Mouse (Mus musculus): ENCODE data around the gene Akap9.
"Not testable (repeated sequence)": the region's sequence is repeated elsewhere in the genome, so short reads cannot be mapped to it uniquely, and the experiment has no call there.

Gene Akap9

DNA sequence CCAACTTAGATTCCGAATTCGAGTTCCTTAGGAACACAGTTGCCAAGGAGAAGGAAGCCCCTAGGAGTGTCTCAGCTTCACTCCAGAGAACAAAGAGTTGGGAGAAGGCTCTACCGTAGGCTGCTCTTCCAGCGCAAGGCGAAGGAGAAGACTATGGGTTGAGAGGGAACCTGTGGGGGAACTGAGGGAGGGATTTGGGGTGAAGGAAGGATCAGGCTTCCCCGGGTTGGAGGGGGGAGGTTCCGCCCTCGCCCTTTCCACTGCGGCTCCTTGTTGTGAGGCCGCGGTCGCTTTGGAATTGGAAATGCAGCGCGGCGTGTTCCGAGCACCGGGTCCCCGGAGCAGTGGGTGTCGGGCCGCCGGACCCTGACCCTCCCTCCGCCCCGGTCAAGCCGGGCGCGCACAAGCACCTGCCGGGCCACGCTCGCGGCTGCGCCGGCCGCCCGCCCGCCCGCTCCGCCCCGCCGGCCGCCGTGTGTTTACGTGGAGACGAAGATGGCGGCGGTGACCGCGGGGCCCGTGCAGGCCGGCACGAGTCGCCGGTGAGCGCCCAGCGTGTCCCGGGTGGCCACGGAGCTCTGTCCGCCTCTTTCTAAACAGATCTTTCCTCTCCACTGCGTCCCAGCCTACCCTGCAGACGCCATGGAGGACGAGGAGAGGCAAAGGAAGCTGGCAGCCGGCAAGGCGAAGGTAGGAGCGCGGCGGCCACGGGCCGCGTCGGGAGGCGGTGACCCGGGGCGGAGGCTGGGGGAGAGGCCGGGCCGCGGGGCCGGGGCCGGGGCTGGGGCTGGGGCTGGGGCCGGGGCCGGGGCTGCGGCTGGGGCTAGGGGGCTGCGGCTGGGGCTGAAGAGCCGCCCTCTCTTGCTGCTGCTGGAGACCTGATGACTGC is at the start of gene Akap9:
Gene Akap9, plus strand, starts transcription at position 254 of the 889 bp plus-strand sequence.
- DNase-seq: peak; percentile 84

DNA sequence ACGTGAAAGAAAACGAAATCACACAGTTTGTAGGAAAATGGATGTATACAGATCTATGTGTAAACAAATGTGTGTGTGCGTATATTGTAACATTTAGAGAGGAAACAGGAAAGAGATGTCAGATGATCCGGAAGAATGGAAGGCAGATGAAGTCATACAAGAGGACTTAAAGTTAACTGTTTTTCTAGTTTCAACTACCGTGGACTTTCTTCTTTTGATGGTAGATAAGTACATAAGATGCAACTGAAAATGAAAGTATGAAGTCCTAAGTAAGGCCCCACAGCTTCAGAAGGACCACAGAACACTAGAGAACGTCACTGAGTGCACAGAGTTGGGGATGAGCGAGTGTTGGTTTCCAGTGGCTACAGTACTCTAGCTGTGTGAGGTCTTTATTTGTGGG is 41.0 kb upstream of the Akap9 start:
- DNase-seq: not testable (repeated sequence)

DNA sequence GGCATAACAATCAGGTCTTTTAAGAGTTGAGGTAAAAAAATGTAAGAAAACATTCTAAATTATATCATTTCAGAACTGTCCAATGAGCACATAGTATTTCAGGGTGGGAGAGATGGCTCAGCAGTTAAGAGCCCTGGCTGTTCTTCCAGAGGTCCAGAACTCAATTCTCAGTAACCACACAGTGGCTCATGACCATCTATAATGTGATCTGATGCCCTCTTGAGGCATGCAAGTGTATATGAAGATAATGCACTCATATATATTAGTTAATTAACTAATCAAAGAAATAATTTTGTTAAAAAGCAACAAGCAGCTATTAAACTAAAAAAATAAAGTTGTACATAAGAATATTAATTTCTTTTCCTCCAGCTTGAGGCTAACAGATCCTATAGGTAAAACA is 38.7 kb upstream of the Akap9 start:
- DNase-seq: no peak

DNA sequence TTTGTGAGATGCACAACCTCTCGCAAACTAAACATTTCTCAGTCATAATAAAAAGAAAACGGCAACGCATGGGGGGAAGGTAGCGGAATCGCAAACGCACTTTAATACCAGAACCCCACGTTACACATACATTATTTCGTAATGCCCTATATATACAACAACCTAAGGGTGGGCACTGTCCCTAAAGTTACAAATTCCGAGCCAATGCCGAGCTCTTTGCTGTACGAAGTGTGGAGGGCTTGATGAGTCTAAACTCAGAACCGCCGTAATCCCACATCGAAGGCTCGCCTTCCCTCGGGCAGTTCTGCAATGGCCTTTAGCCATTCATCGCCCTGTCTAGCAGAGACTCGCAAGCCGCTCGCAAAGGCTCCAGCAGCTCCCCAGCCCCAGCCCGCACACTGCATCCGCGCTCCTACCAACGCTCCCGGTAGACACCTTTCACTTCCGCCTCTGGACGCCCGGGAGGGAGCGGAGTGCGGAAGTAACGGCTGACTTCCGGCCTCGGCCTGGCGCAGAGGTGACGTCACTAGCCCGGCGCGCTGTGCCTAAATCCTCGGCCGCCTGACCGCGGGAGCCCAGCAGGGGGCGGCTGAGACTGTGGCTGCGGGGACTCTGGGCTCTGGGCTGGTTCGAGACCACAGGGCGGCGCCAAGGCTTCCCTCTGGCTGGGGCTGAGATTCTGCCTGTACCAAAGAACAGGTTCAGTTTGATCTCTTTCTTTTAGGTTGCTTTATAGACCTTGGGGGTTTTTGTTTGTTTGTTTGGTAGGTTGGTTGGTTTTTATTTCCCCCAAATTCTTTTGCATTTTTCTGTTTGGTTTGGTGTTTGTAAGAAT is 34.2 kb upstream of the Akap9 start, which contains the start of gene Mterf1a:
Gene Mterf1a, minus strand, starts transcription at position 475 of the 835 bp plus-strand sequence.
- DNase-seq: peak; percentile 52

DNA sequence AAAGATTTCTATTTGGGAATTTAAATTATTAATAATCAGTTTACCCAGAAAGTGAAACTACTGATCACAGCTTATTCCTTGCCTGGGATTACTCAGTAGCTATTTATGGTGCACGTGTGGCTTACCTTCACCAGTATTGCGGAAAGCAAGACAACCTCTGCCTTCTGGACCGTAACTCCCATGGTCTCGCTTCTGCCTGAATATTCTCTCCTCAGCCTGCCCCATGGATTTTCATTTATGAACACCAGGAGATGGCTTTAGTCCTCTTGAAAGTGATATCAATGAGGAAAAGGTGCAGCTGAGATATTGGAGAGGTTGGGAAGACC is 33.6 kb upstream of the Akap9 start:
- DNase-seq: not testable (repeated sequence)

DNA sequence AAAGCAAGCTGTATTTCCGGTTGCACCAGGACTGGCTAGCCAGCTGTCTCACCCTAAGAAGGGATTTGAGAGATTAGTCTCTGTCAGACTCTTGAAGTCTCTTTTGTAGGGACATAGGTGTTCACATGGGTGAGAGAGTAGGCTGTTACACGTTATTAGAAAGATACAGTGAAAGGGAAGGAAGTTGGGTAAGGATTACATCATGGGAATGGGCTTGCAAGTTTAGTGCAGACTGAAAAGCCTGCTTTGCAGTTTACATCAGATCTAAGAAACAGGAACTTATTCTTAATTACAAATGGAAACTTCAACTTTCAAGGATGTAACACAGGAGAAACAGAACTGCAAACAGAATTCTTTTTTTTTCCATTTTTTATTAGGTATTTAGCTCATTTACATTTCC is 22.4 kb upstream of the Akap9 start:
- no peak for DNase-seq

DNA sequence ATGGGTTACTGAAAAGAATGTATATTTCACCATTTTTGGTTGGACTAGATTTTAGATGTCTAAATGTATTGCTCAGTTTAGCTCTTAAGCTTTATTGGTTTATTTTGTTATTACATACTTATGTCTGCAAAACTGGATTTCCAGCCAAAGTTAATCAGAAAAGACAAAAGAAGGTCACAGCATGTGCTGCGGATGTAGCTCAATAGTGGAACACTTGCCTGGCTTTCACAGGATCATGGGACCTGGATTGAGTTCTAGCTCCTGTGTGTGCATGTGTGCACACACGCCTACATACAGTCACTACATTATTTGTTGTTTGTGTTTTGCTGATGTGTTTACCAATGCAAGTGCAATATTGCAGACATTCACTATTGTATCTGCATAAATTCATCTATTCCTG is 5.5 kb upstream of the Akap9 start:
- DNase-seq: no peak

DNA sequence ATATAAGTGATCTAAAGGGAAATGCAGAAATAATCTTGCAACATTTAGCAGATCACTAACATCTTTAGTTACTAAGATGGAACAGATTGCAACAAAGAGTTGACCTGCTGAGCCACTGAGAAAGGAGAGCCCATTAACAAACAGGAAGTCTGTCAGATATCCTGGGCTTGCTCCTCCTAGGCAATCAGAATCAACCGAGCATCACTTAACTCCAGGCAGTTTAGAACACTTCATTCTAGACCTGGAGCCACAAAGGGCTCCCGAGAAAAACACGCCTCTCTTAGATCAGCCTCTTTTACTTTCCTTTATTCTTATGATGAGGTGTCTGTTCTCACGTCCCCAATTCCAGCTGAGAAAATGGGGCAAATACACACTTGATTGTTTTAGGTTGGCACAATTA is 1.2 kb upstream of the Akap9 start:
- DNase-seq: no peak

DNA sequence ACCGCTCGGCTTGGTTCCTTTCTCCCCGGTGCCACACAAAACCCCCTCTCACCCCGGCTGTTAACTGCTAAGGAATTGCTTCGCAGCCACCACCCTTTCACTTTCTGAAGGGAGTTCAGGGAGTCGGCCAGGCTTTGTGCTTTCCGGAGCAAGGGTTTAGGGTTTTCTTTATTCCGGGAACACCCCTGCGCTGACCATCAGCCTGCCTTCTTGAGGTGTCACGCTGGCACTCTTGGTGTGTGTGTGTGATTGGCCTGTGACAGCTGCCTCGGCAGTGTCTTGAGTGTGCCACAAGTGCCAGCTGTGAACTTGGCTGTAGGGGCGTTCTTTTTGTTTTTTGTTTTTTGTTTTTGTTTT is 814 bp downstream of the Akap9 start:
- DNase-seq: peak; percentile 47

DNA sequence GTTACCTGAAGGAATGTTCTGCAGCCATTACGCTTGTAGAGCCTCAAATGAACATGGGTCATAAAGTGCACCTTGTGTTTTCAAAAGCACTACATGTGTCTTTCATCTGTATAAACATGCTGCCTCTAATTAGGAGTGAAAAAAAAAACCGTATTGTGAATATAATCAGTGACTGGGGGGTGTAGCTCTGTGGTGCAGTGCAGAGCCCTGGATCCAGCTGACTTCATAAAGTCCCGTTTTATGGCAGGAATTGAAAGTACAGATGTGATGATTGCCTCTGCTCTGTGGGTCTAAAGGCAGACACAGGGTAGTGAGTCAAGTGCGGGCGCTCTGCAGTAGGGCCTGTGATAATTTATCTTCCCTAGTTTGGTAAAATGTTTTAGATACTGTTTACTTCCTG is 2.9 kb downstream of the Akap9 start:
- DNase-seq: no peak

DNA sequence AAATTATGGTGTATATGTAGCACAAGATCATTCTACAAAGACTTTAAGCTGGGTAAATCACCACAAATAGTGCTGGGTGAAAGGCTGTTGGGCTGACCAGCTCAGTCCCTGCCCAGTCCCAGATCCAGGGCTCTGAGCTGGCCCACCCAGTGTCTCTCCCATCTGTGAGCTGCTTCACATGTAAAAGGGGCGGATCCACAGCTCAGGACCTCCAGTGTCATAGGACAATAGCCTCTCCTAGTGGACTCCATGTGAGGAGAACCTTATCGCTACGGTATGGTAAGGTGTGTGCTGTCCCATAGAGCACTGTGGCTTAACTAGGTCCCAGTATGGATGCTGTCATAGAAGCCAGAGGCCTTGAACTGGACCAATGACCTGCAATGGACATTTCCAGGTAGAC is 3.8 kb downstream of the Akap9 start:
- DNase-seq: no peak

DNA sequence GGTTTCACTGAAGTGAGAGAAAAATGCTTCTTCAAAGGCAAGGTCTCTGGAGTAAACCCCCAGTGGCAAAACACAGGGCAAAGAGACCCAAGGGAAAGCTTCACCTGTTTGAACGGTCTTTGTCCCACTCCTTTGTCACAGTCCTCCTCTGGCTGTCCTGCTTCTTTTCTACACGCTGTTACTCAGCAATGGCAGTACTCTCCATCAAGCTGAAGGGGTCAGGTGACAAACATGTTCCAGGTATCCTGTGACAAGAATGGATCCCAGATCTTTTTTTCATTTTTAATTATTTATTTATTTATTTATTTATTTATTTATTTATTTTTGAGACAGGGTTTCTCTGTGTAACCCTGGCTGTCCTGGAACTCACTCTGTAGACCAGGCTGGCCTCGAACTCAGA is 5.7 kb downstream of the Akap9 start:
- DNase-seq: no peak

DNA sequence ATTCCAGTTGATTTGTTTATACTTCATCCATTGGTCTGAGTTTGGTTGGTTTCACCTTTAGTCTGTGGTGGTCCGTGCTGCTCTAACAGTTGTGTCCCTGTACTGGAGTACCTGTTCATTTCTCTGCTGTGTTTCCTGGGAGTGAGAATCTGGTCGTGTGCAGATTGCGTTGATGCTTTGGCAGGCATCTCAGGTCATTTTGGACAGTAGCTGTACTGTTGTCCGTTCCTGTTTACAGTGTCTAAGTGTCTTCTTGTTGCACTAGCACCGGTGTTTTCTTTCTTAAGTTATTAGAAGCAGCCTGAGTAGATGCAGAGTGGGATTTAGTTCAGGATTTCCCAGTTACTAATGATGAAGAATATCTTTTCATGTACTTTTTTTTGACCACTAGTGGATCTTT is 7.4 kb downstream of the Akap9 start:
- no peak for DNase-seq

DNA sequence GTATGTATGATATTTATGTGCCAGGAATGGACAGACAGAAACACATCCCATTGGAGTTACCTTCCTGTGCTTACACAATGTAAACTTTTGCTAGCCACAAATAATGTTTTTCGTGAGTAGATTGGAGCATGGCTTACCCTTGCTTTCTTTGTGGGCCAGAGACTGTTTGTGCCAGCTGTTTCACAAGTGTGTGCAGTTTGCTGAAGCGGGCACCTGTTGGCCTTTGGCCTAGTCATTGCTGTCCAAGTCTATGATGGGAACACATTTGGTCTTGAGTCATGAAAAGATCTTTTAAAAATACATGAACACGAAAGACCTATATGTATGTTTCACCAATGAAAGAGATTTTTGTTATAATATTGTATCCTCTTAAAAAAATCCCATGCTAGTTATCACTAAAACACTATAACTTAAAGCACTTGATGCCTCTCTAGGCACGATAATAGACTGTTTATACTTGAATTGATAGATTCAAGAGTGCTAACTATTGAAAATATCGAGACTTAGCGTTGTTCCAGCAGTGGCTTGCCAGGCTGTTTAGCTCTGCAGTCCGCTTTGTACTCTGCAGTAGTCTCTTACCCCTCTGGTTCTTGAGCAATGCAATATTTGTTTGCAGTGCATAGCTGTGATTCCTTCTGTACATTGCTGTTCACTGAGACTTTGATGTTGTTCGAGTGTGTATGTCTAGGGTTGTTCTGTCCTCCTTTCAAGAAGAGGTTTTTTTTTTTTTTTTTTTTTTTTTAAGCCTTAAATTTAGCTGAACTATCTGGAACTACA is 8.1 kb downstream of the Akap9 start:
- DNase-seq: no peak

DNA sequence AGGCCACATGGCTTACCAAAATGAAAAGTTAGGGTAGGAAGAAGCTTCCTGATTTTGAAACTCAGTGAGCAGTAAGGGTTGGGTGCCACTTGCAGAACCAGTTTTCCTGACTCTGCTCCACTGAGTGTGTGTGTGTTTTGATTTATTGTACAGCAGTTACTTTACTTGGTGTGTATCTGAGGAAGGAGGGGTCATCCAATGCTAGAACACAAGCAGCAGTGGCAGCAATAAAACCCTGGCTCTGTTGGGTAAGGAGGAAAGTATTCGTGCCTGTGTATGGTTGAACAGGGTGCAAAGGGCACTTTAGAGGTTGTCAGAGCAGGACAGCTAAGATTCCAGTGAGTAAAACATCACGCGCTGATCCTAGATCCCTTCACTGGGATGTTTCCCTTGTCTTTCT is 11.1 kb downstream of the Akap9 start:
- DNase-seq: no peak

DNA sequence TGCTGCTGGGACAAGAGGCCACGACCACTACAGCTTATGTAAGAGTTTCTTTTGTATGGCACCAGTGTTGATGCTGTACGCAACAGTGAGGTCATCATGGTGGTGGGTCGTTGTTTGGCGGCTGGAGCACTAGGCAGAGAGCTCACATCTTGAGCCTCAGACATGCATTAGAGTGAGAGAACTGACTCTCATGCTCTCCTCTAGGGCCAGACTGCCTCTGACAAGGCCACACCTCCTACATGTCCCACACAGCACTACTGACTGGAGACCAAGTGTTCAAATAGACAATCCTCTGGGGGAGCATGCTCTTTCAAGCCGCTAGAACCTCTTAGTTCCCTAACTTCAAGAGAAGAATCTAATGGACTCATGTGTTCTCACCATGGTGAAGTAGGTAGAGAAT is 11.5 kb downstream of the Akap9 start:
- no peak for DNase-seq

DNA sequence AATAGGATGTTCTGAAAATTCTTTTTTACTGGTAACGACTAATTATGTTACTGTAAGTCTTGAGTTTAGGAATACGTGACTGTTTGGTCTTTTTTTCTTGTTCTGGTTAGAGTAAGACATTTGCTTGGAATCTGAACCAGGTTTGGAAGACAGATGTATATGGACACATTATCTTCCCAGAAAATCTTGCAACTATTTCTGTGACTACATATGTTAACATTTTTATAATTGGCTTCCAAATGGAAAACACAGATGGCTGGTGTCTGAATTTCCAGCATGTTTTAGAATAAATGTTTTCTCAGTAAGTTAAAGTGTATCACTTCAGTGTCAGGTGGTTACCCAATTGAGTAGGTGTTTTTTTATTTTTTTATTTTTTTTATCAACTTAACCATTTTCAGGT is 13.4 kb downstream of the Akap9 start:
- no peak for DNase-seq

DNA sequence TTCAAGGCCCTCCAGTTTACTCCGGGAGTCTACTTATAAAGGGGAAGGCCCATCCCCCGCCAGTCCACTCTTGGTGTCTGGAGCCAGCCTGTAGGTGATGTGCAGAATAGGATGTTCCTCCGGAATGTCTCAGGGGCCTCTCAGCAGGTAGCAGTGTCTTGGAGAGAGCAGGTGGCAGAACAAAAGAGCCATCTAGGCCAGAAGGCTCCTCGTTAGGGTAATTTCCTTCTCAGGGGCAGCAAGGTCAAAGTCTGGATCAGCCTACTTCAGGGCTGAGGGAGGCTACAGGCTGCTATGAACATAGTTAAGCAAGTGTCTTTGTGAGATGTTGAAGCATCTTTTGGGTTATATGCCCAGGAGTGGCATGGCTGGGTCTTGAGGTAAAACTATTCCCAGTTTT is 15.3 kb downstream of the Akap9 start:
- DNase-seq: not testable (repeated sequence)

DNA sequence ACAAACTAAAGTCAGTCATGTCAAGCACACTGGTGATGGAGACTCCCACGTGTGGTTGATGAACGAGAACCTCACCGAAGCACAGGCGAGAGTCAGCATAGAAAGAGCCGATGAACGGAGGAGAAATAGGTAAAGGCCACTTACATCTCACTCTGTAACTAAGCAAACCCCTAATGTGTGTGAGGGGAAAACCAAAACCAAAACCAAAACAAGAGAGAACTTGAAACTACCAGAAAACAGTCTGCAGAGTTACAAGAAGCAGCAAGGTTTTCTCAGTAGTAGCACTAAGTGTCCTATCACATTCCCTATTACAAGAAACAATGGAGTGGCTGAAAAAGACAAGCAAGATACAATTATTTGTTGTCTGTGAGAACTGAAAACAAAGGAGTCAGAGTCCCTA is 24.6 kb downstream of the Akap9 start:
- no peak for DNase-seq

DNA sequence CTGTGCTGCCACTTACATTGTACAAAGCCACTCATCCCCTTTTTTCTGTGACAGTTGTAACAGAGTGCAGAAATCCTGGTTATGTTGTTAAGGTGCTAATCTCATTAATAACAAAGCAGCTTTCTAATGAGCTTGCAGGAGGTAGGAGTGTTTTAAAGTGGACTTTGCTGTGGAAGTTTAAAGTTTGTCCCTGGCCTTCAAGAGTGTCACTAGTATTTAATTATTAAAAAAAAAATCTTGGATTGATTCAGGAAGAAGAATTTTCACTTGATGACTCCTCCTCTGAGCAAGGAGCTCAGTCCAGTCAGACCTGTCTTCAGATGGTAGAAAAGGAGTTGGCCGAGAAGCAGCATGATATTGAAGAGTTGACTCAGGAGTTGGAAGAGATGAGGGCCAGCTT is 26.7 kb downstream of the Akap9 start:
- DNase-seq: no peak

DNA sequence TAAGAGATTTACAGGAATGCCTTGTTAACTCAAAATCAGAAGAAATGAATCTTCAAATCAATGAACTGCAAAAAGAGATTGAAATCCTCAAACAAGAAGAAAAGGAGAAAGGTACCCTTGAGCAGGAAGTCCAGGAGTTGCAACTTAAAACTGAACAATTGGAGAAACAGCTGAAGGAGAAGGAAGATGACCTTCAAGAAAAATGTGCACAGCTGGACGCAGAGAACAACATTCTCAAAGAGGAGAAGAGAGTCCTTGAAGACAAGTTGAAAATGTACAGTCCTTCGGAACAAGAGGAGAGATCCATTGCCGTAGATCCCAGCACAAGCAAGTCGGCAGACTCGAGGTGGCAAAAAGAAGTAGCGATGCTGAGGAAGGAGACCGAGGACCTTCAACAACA is 33.4 kb downstream of the Akap9 start:
- no peak for DNase-seq

DNA sequence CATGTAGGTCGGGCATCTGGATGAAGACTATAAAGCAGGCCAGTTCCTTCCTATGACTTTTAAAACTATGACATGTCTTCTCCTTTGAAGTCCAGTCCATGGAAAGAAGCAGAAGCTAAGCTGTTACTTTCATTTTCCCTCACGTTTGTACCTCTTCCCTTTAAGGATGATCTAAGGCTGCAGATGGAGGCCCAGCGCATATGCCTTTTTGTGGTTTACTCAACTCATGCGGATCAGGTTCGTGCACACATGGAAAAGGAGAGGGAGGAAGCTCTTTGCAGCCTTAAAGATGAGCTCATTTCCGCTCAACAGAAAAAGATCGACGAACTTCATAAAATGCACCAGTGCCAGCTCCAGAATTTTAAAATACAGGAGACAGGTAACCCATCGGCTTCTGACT is 40.6 kb downstream of the Akap9 start:
- no peak for DNase-seq

DNA sequence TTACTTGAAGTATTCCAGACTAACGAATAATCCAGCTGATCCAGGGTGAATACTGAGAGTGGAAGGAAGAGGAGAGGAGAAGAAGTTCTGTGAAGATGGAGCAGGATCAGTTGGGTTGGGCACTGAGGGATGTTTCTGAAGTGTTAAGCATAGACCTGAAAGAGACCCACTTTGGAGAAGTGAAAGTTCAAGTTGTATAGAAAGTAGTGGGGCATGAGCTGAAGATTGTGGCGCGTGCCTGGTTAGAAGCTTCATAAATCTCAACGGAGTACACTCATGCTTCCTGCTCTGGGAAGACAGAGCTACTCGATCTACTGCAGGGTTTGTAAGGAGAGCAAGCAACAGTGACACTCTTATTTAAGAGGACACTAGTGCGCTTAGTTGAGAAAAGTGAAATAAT is 41.3 kb downstream of the Akap9 start:
- no peak for DNase-seq

DNA sequence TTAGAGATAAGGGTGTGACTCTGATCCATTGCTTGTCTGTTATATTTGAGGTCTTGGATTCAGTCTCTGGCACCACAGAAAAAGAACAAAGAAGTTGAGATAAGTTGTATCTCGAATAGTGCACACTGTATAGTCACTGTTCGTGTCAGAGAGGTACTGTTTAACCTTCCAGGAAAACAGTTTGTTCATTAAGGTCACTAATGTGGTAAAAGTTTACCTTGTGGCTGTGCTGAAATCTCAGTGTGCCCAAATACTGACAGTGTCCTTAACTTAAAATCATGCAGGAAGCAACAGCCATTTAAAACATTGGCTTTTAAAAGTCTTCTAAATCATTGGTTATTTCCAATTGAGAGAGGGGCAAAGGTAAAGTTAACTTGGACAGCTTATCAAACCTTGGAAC is 43.1 kb downstream of the Akap9 start:
- no peak for DNase-seq

Data from kidney, adult 18-20 months (tissue).